Mouse (Mus musculus) CD4-positive, CD25-positive, alpha-beta regulatory T cell, adult 2 months (primary cell): Measurements from ENCODE around the gene Celf2.
"Not testable (repeated sequence)": the region's sequence is repeated elsewhere in the genome, so short reads cannot be mapped to it uniquely, and the experiment has no call there.

Experiments
- DNase-seq: peaks from one replicate; pipeline ENCODE4 v3.0.0-alpha.2; 2012; ENCODE audit warnings: low read depth, low spot score

The Celf2 gene

GRCm38 (mm10) chr2:7509463-7509862 is at the start of gene Celf2:
TSS of gene Celf2 (minus strand) at chr2:7509563.
- DNase-seq: not testable (repeated sequence)

- no peak for DNase-seq
Measured at GRCm38 (mm10) chr2:7555144-7555892, 46.0 kb upstream of the Celf2 start.

- no peak for DNase-seq
Measured at GRCm38 (mm10) chr2:7554601-7555000, 45.2 kb upstream of the Celf2 start.

GRCm38 (mm10) chr2:7552887-7553286 is 43.5 kb upstream of the Celf2 start:
- DNase-seq: no peak

DNA sequence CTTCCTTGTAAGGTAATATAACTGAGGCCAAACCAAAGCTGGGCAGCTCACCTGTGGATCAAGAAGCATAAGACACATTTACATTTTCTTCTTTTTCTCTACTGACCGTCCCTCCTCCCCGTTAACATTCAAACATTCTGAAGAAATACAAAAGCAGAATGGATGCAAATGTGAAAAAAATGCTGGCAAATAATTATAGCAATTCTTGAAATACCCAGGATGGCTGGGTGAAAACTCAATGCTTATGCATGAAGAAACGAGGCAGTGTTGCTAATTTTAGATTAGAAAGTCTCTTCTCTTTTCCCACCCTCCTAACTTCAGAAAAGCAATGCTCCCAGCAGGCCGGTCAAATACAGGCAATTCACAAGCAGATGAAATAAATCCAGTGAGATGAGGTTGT is 39.5 kb upstream of the Celf2 start:
- DNase-seq: no peak

DNA sequence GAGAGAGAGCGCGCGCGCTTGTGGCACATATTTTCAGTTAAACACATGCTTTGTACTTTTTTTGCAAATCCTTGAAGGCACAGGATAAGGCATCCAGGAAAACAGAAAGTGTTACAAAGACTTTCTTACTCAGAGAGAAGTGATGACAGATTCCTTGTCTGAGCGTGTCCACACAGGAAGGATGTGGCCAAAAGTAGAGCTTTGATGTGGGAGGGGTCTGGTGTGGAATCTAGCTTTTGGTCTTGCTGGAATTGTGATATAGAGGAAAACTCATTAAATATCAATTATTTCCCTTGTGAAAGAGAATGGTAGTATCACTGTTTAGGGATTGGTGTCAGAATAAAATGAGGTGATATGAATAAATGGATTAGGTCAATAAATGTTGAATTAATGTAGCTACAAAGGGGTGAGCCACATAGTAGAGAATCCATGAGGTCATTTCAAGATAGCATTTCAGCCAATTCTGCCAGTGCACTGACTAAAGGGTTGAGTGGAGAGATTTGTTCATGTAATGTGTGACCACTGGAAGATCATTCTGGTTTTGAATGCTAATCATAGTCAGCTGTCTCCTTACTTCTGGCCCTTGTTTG is 25.3 kb upstream of the Celf2 start:
- DNase-seq: no peak

GRCm38 (mm10) chr2:7534195-7534594 is 24.8 kb upstream of the Celf2 start:
- DNase-seq: no peak

DNA sequence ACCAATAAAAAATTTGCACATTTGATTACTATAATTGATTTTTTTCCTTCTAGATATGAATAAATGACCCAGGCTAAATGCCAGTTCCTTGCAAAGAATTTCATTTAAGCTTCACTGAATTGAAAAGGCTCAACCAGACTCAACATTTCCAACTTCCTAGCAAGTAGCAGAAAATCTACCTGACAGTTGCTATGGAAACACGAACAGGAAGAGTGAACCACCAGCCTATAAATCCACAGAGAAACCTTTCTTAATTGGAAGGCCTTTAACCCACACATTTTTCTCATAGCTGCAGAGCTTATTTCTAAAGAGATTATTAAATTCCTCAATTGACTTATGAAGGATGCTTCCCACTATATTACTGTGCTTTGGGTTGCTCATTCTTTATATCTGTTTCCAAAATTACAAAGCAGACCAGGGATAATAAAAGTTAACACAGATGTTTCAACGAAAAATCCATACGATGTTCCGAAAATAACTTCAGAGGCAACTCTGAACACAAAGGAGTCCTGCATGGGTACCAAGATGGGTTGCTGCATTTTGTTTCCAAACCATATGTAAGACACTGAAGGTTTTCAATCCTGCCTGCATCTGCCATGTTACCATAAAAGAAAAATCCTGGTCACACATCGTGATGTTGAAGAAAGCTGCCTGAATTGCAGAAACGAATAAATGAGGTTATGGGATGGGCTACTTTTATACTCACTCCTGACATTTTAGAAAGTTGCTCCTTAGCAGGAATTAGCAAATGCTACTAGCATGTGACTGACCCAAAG is 22.0 kb upstream of the Celf2 start:
- no peak for DNase-seq

DNA sequence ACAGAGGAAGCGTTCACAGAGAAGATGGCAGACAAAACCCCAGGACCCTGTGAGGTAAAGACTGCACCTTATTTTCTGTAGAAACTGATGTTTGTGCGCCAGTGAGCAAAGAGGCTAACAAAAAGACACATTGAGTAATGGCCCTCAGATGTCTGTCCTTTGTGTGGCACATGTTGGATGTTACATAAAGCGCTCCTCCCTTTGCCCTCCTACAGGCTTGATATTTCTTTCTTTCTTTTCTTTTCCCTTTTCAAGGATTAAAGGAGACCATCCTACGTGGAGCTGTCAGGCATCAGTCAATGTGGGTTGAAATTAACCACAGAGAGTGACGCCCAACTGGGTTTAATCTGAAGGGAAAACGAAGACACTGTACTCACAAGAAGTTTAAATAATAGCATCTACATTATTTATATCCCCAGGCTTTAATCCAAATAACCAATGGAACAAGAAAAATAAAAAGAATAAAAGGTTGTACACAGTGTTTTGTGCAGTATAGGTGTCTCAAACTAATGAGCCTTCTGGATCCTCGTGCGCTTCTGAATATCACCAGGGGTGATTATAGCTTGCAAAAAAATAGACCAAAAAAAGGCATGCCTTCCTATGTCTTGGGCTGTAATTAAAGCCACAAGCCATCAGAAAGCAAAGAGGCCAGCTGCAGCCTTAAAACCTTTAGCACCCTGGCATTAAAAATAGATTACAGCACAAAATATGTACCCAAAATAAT is 21.3 kb upstream of the Celf2 start:
- DNase-seq: no peak

GRCm38 (mm10) chr2:7529637-7530036 is 20.3 kb upstream of the Celf2 start:
- DNase-seq: no peak

DNA sequence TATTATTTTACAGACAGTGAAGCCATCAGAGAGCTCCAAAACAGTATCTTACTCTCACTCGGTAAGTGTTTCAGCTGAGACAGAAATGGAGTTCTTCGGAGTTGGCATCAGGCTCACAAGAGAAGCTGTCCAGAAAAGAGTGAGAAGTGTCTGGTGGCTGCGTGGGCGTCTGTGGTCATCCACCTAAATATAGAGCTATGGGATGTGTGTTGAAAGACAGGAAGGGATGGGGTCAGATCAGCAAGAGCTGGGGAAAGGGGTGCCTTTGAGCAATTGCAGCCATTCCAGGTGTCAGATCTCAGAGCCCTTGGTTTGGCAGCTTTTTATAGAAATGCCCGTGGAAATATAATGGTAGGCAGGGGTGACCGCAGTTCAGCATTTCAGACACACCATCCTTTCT is 17.3 kb upstream of the Celf2 start:
- DNase-seq: no peak

GRCm38 (mm10) chr2:7519473-7519872 is 10.1 kb upstream of the Celf2 start:
- DNase-seq: no peak

DNA sequence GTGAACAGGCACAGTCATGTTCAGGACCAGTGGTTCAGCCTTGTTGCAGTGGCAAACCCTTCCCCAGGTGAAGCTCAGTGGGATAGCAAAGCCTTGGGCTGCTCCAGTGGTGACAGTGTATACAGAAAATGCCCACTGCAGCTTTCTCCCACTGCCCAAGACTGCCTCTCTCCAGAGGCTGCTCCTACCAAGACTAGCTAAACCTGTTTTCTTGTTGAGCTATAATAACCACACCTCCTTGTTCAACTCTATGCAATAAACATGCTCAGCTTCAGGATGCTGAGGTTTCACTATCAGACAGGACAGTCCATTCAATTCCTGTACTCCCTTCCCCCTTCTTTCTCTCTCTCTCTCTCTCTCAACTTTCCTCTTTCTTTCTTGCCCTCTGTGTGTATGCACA is 15.9 kb downstream of the Celf2 start:
- DNase-seq: no peak

DNA sequence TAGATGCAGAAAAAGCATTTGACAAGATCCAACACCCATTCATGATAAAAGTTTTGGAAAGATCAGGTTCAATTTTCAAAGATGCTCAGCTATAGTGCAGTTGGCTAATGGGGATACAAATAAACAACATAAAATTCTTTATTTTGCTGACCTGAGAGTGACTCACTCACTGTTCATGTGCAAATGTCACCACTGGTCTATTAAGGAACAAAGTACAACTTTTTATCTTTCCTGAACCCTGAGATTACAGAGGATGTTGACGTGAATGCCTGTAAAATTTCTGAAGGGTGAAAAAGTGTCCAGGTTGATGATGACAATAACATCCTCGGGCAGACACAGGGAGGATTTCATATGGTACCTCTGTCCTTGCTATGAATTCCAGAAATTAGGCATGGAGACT is 24.4 kb downstream of the Celf2 start:
- DNase-seq: no peak

GRCm38 (mm10) chr2:7482062-7482461 is 27.3 kb downstream of the Celf2 start:
- DNase-seq: no peak

- no peak for DNase-seq
Measured at GRCm38 (mm10) chr2:7460329-7461056, 48.9 kb downstream of the Celf2 start.

DNA sequence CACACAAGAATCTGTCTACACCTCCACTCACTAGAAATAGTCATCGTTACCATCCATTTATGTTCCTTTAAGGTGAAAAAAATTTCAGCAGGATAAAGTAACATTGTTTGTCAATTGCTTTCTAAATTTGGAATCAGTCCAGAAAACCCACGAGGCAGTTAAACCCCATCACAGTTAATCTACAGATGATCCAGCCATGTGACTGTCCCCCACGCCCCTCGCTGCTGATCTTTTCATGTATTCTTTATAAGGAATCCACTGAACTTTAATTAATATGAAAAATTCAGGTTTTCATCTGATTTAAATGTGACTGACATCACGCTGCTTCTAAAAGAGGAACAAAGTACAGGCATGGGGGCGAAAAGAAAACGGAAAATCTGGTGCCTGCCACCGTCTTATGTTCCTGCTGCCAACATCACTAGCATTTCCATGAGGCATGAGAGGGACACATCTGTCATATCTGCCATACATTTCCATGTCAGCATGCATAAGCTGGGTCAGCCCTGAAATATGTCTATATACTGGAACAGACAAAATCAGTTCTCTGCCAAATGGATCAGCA is 70.6 kb downstream of the Celf2 start:
- DNase-seq: no peak

DNA sequence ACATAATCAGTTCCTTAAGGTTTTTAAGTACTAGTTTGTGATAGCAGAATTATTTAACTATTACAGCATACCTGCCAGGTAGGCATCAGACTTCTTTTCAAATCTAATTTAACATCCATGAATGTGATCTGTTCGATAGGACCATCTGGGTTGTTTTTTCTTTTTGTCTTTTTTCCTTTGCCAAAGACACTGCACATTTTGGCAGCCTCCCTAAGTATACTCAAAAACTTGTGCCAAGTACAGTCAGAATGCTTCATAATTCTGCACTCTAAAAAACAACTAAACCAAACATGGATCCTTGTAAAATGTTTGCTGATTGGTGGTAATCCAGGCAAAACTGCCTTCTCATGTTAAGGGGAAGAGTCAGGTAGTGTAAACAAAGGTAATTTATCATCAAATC is 82.9 kb downstream of the Celf2 start:
- DNase-seq: no peak

DNA sequence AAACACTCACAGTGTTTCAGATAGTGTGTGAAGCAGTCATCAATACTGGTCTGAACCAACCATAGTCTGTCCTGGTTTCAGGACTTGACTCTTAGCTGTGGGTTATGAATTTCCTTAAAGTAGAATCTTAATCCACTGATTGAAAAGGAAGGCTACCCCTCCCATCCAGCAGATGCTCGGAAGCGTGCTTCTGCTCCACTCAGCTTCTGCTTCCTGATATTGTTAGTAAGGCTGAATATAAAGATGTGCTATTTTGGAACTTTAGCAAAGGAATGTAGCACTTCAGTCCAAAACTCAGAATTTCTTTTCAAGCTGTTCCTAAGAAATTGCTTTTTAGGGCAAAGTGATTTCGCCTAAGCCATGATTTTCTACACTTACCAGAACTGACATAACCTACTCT is 108.8 kb downstream of the Celf2 start:
- DNase-seq: no peak

- DNase-seq: no peak
Measured at GRCm38 (mm10) chr2:7395935-7396334, 113.4 kb downstream of the Celf2 start.

GRCm38 (mm10) chr2:7395473-7395872 is 113.9 kb downstream of the Celf2 start:
- no peak for DNase-seq
